Mouse (Mus musculus) small intestine, adult 2 months (tissue): ENCODE results near the gene Plekhg5.

Experiments
- CTCF ChIP-seq: fragments of 200-500 bp; IDR thresholded peaks from 2 replicates; pipeline ENCODE4 v1.5.1; 2012; ENCODE audit warnings: low read depth, mild to moderate bottlenecking, control low read depth, inconsistent platforms, low read length, moderate library complexity, mixed read lengths; ENCODE audit not compliant: insufficient replicate concordance, insufficient read length; ENCODE audit errors: extremely low read depth
- POLR2A ChIP-seq: fragments of 200-500 bp; IDR thresholded peaks from 2 replicates; pipeline ENCODE4 v1.6.1; 2012; ENCODE audit warnings: low read depth, mild to moderate bottlenecking, control low read depth, inconsistent platforms, low read length, moderate library complexity

DNA sequence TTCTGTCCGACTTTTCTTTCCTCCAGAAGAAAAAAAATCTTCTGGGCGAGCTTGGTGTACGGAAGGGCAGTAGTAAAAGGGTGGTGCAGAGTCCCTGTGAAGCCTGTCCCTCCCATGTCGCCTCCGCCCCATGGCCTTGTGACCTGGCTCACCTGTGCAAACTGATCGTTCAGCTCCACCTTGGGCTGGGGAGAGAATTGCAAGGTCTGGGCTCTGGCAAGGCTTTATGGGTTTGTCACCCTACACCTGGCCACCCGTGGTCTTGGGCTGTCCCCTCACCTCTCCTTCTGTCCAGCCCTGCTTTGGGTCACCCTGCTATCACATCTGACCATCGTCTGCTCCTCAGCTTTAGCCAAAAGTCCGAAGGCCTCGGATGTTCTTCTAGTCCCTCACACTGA is 60.5 kb downstream of the Plekhg5 start:
- peak; percentile 22; the same call in 1 of the 2 replicates for TF ChIP-seq CTCF
- no peak for TF ChIP-seq POLR2A
